Mouse (Mus musculus) liver, embryonic 14.5 days (tissue): Measurements from ENCODE around the gene Col23a1.

ENCODE experiments used
- CTCF ChIP-seq: IDR thresholded peaks from 2 replicates; pipeline ENCODE4 v1.5.1; 2016; ENCODE audit warnings: antibody characterized with exemption, low read depth, control low read depth
- EP300 ChIP-seq: IDR thresholded peaks from 2 replicates; pipeline ENCODE4 v1.6.1; 2016; ENCODE audit warnings: antibody characterized with exemption, low read depth

- no peak for TF ChIP-seq CTCF
- no peak for TF ChIP-seq EP300
These were observed 289.3 kb downstream of the Col23a1 start for GRCm38 (mm10) chr11:51579024-51579423.
